Mouse (Mus musculus) heart, postnatal 14 days (tissue): ENCODE measurements around the gene Eri3. TPM values are rescaled to one million over a fixed set of nuclear protein-coding genes. Genes with fewer than 3 reads are reported as not detected.
A peak's percentile ranks its signal among the peaks of the same experiment; 100 is the strongest.

Experiments used
- DNase-seq, 2 experiments: peaks; one replicate each; pipeline ENCODE4 v3.0.0; 2021 to 2022
- intact Hi-C: fragments of 180-260 bp; cut with DNase I; formaldehyde crosslinking; loops from one replicate; pipeline ENCODE4 v1.15.1; 2025
- microRNA-seq, 2 experiments: library from miRNA; unstranded; fragments of <30 nt; microRNA quantifications; one replicate each; pipeline ENCODE4 v1.2.0; 2021 to 2022
- total RNA-seq, 2 experiments: library from RNA; stranded (reverse); gene quantifications; 2 replicates each; pipeline ENCODE4 v1.2.3; 2021

Eri3 gene
- total RNA-seq, 2 experiments from 2014 or later: 75.4 to 82.6 TPM

GRCm38 (mm10) chr4:117705361-117705760 is 155.2 kb downstream of the Eri3 start:
- DNase-seq: peak; percentile 32 to 72
- intact Hi-C loops: loop anchor here (1.0 to 10.0 kb wide), 3 partner anchors 66 to 379 kb away; no protein-coding TSS in a partner anchor

DNA sequence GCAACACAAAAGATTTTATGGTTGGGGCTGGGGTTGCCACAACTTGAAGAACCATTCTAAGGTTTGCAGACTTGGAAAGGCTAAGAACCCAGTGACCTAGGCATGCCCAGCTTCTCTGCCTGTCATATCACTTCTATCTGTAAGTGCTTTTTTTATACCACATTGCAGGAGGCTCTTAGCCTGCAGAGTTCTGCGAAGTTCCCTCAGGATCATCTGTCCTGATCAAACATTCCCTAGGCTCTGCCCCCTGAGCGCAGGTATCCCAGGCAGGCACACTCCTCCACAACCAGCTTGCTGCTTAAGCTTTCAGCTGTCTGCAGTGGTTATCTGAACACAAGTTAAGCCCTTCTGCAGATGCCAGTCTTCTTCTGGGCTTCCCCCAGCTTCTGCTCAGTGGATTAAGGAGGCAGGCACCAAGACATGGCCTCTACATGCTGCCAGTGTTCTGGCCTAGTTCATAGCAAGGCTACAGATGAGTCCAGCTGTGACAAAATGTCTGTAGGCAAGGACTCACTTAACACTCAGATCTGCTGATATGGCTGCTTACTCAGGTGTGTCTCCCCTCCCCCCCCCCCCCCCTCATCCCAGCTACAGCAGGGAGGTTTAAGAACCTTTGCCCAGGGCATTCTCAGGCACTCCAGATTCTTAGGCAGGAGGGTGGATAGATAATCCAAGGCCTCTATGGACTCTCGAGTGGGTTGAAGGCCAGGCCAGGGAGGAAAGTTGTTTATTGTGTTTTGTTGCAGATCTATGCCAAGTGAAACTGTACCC is 158.8 kb downstream of the Eri3 start:
- no peak for DNase-seq
- intact Hi-C loops: loop anchor here (10.0 kb wide), 2 partner anchors 156 to 376 kb away; no protein-coding TSS in a partner anchor

DNA sequence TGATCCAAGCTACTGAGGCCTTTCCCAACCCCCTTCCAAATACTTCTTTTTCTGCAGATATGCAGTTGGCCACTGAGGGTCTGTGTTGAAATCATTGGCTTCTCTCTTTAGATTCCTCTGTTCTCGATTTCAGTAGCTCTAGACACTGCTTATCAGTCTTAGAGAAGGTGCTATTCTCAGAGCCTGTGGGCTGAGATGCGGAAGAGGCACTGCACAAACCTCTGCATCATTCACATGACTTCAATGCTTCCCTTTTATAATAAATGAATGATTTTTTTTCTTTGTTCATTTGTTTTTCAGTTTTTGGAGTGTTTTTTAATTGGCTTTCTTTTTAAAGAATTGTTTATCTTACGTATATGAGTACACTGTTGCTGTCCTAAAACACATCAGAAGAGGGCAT is 162.1 kb downstream of the Eri3 start:
- intact Hi-C loops: no loop called here
- DNase-seq: no peak

DNA sequence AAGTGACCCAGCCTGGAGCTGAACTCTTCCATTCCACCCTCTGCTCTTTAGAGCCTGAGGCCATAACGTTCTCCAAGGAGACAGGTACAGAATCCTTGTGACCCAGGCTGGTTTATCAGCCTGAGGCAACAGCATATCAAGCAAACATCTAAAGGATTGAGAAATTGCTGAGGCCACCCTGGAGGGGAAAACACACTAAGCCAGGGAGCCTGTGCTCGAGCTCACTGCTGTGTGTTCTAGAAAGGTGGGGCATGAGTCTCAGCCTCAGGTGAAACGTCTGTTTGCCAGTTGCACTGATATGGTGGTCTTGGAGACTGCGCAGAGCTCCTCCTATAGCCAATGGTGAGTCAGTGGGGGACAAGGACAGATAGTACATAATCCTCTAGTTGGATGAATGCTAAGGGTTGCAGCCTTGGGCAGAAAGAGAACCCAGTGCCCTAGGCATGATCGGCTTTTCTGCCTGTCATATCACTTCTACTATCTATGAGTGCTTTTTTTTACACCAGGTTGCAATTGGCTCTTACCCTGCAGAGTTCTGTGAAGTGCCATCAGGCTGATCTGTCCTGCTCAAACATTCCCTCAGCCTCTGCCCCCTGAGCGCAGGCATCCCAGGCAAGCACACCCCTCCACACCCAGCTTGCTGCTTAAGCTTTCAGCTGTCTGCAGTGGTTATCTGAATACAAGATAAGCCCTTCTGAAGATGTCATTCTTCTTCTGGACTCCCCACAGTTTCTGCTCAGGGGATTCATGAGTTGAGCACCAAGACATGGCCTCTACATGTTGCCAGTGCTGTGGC is 163.3 kb downstream of the Eri3 start:
- no peak for DNase-seq
- intact Hi-C loops: no loop called here

Small RNAs within 50 kb of the gene (microRNA-seq; reads per million reads assigned to microRNA genes)
- 0 reads per million in 2 experiments for gene Gm25559

Other genes with a start within 250 kb of the Eri3 start
- 10 to 100 TPM; 31.6 to 35.3 TPM for gene Rnf220, start 53.3 kb upstream of the Eri3 start, total RNA-seq
- gene Dmap1, start 131.9 kb downstream of the Eri3 start, total RNA-seq: 10 to 100 TPM; 16.6 to 19.2 TPM
- not detected for gene Gm12845, start 174.0 kb downstream of the Eri3 start, total RNA-seq
- not detected for gene Klf17, start 215.3 kb downstream of the Eri3 start, total RNA-seq